28 mouse cellular contexts compared by ENCODE assay signal in genomic region chr17:28837840-28838239, GRCm38 (mm10). TPM values are rescaled to one million over a fixed set of nuclear protein-coding genes. Genes with fewer than 3 reads are reported as not detected.
DNase-seq lines count a peak whose midpoint lies in the region; ATAC-seq and TF ChIP-seq lines count a peak whose summit lies in the region.
"Had no signal": no experiment of that assay in that cellular context is flagged by ENCODE, and none has a peak within 500 bp of the region (broad histone marks: within the 10 kb centered on the region; RNA-seq: fewer than 3 reads in every experiment).

No protein-coding gene starts in this region.

- no peak for TF ChIP-seq EP300 in stomach, postnatal 0 days (optimal IDR thresholded peaks at IDR 0.05)

- no peak overlapping the region for H3K9ac ChIP-seq in stomach, embryonic 15.5 days
- no peak overlapping the region for H3K9ac ChIP-seq in stomach, postnatal 0 days (ENCODE audit: low read length)
- H3K9ac ChIP-seq in liver, embryonic 13.5 days = no peak overlapping the region; the same call in 1 of the 2 replicates
- H3K9ac ChIP-seq in liver, embryonic 16.5 days (ENCODE audit: low read depth, low read length) = no peak overlapping the region
- H3K9ac ChIP-seq: forebrain, embryonic 12.5 days; forebrain, embryonic 15.5 days; heart, embryonic 13.5 days; hindbrain, embryonic 13.5 days had no signal

- H3K27ac ChIP-seq in stomach, embryonic 15.5 days = no peak overlapping the region
- no peak overlapping the region for H3K27ac ChIP-seq in stomach, postnatal 0 days (replicated peaks)
- H3K27ac ChIP-seq in liver, embryonic 13.5 days = peak overlapping the region; percentile 54
- peak overlapping the region; percentile 25; the same call in 1 of the 2 replicates for H3K27ac ChIP-seq in liver, embryonic 16.5 days (ENCODE audit: low read length)
- H3K27ac ChIP-seq: forebrain, embryonic 12.5 days; forebrain, embryonic 15.5 days; heart, adult 2 months; heart, embryonic 10.5 days; heart, embryonic 13.5 days; hindbrain, embryonic 10.5 days; hindbrain, embryonic 13.5 days had no signal

- H3K4me2 ChIP-seq in stomach, embryonic 15.5 days = no peak overlapping the region
- H3K4me2 ChIP-seq in stomach, postnatal 0 days (replicated peaks; ENCODE audit: low read depth) = no peak overlapping the region
- no peak overlapping the region for H3K4me2 ChIP-seq in liver, embryonic 13.5 days
- H3K4me2 ChIP-seq in liver, embryonic 16.5 days (ENCODE audit: low read depth, low read length) = no peak overlapping the region
- H3K4me2 ChIP-seq: forebrain, embryonic 12.5 days; forebrain, embryonic 15.5 days; heart, embryonic 13.5 days; hindbrain, embryonic 13.5 days had no signal

- no peaks in the 10 kb centered on the region for H3K9me3 ChIP-seq in stomach, embryonic 15.5 days
- H3K9me3 ChIP-seq in stomach, postnatal 0 days (ENCODE audit: control insufficient read depth, low read length) = no peaks in the 10 kb centered on the region
- peaks cover 12% of the 10 kb centered on the region; the same call in 1 of the 2 replicates for H3K9me3 ChIP-seq in liver, embryonic 13.5 days (replicated peaks)
- H3K9me3 ChIP-seq in liver, embryonic 16.5 days (replicated peaks; ENCODE audit: control insufficient read depth, low read length) = no peaks in the 10 kb centered on the region
- H3K9me3 ChIP-seq: forebrain, embryonic 15.5 days; G1E; heart, embryonic 10.5 days; hindbrain, embryonic 13.5 days had no signal

- no peaks in the 10 kb centered on the region for H3K4me1 ChIP-seq in stomach, embryonic 15.5 days
- no peaks in the 10 kb centered on the region for H3K4me1 ChIP-seq in stomach, postnatal 0 days (replicated peaks; ENCODE audit: control insufficient read depth, insufficient read depth)
- H3K4me1 ChIP-seq in liver, embryonic 13.5 days (replicated peaks) = peaks cover 61% of the 10 kb centered on the region
- peaks cover 31% of the 10 kb centered on the region for H3K4me1 ChIP-seq in liver, embryonic 16.5 days (ENCODE audit: control insufficient read depth, low read depth, low read length)
- H3K4me1 ChIP-seq: forebrain, embryonic 12.5 days; forebrain, embryonic 15.5 days; hindbrain, embryonic 10.5 days; hindbrain, embryonic 13.5 days had no signal

- no peak for TF ChIP-seq CTCF in stomach, postnatal 0 days (IDR thresholded peaks at IDR 0.05; ENCODE audit: low read depth)

- DNase-seq in stomach, postnatal 0 days (ENCODE audit: low spot score) = no peak
- DNase-seq in liver, embryonic 13.5 days = no peak
- no peak for DNase-seq in frontal cortex, postnatal 10 days (ENCODE audit: low spot score in 2 of 2)
- DNase-seq in layer of hippocampus, adult 9-10 months (ENCODE audit: low spot score) = no peak
- DNase-seq in kidney, adult 11 months = no peak
- DNase-seq: adrenal gland, postnatal 10 days; adrenal gland, postnatal 36 days; B cell, adult 2 months; cerebellum, adult 18-20 months; cerebellum, adult 9-10 months; cerebellum, postnatal 14 days; gastrocnemius, postnatal 10 days; gastrocnemius, postnatal 36 days; heart, adult 2 months; heart, postnatal 36 days had no signal

- peaks cover 53% of the 10 kb centered on the region for H3K36me3 ChIP-seq in stomach, embryonic 15.5 days
- peaks cover 16% of the 10 kb centered on the region for H3K36me3 ChIP-seq in stomach, postnatal 0 days (ENCODE audit: control insufficient read depth, insufficient read depth, low read length)
- peaks cover 82% of the 10 kb centered on the region for H3K36me3 ChIP-seq in liver, embryonic 13.5 days
- H3K36me3 ChIP-seq in liver, embryonic 16.5 days (ENCODE audit: control insufficient read depth, insufficient read depth) = peaks cover 65% of the 10 kb centered on the region

- WGBS in stomach, embryonic 15.5 days = 90% methylated on average over 7 of the region's 7 CpGs
- WGBS in stomach, postnatal 0 days = 85% methylated on average over 7 of the region's 7 CpGs
- WGBS in liver, embryonic 13.5 days (ENCODE audit: insufficient replicate concordance) = 60% methylated on average over 7 of the region's 7 CpGs
- WGBS in liver, embryonic 16.5 days (ENCODE audit: insufficient replicate concordance) = 51% methylated on average over 7 of the region's 7 CpGs

- H3K4me3 ChIP-seq in stomach, embryonic 15.5 days (replicated peaks) = no peak overlapping the region
- H3K4me3 ChIP-seq in stomach, postnatal 0 days (ENCODE audit: low read depth, low read length) = no peak overlapping the region
- H3K4me3 ChIP-seq in liver, embryonic 13.5 days (replicated peaks) = no peak overlapping the region
- no peak overlapping the region for H3K4me3 ChIP-seq in liver, embryonic 16.5 days (ENCODE audit: low read depth, low read length)
- H3K4me3 ChIP-seq: forebrain, embryonic 12.5 days; forebrain, embryonic 15.5 days; heart, adult 2 months; heart, embryonic 10.5 days; heart, embryonic 13.5 days; hindbrain, embryonic 10.5 days; hindbrain, embryonic 13.5 days had no signal

- ATAC-seq in stomach, embryonic 15.5 days (ENCODE audit: insufficient read depth, low FRiP score, low read depth) = 0 out of 2 replicates have a peak, but pooled peaks have one; percentile 50
- ATAC-seq in stomach, postnatal 0 days (ENCODE audit: low FRiP score, low TSS enrichment) = no peak
- ATAC-seq in liver, embryonic 13.5 days (ENCODE audit: low read depth) = 0 out of 2 replicates have a peak, but pooled peaks have one; percentile 30
- peak; percentile 42; the same call in 1 of the 2 replicates for ATAC-seq in liver, embryonic 16.5 days (ENCODE audit: low read depth)
- ATAC-seq: forebrain, embryonic 15.5 days; hindbrain, embryonic 16.5 days; Patski had no signal

- no peaks in the 10 kb centered on the region for H3K27me3 ChIP-seq in stomach, embryonic 15.5 days (replicated peaks)
- H3K27me3 ChIP-seq in stomach, postnatal 0 days (ENCODE audit: control insufficient read depth, insufficient read depth, low read length) = no peaks in the 10 kb centered on the region
- no peaks in the 10 kb centered on the region for H3K27me3 ChIP-seq in liver, embryonic 13.5 days
- no peaks in the 10 kb centered on the region for H3K27me3 ChIP-seq in liver, embryonic 16.5 days (ENCODE audit: control insufficient read depth, insufficient read depth, low read depth, low read length)
- H3K27me3 ChIP-seq: CH12.LX; forebrain, embryonic 12.5 days; forebrain, embryonic 15.5 days; heart, embryonic 13.5 days; hindbrain, embryonic 13.5 days; Patski had no signal

RNA-seq across cellular contexts. Expression of gene Pnpla1, which starts 20.4 kb away (rescaled TPM):
- polyA plus RNA-seq in stomach, embryonic 15.5 days (2015; fragmentation: Nextera tagmentation; extraction: Ambion mirVana) = 0.32 and 0.50 TPM in 2 replicates
- 12.7 TPM in 2 replicates for polyA plus RNA-seq in stomach, postnatal 0 days (2015; fragmentation: Nextera tagmentation; extraction: Ambion mirVana)
- polyA plus RNA-seq in liver, embryonic 13.5 days (2015; fragmentation: Nextera tagmentation; extraction: Ambion mirVana) = not detected in 2 replicates
- polyA plus RNA-seq in liver, embryonic 16.5 days (2015; fragmentation: Nextera tagmentation; extraction: Ambion mirVana) = 0.08 and 0.12 TPM in 2 replicates
- polyA plus RNA-seq: embryonic facial prominence, embryonic 11.5 days; forebrain, embryonic 12.5 days; forebrain, embryonic 15.5 days; G1E; heart, embryonic 10.5 days; heart, embryonic 13.5 days; hindbrain, embryonic 10.5 days; hindbrain, embryonic 13.5 days; hindbrain, embryonic 16.5 days; Patski had no signal

RNA-seq across cellular contexts. Expression of gene Brpf3, which starts 37.0 kb away (rescaled TPM):
- 14.5 and 15.1 TPM in 2 replicates for polyA plus RNA-seq in stomach, embryonic 15.5 days (2015; fragmentation: Nextera tagmentation; extraction: Ambion mirVana)
- 5.2 and 5.7 TPM in 2 replicates for polyA plus RNA-seq in stomach, postnatal 0 days (2015; fragmentation: Nextera tagmentation; extraction: Ambion mirVana)
- polyA plus RNA-seq in liver, embryonic 13.5 days (2015; fragmentation: Nextera tagmentation; extraction: Ambion mirVana) = 61.8 and 69.9 TPM in 2 replicates
- 66.7 and 67.1 TPM in 2 replicates for polyA plus RNA-seq in liver, embryonic 16.5 days (2015; fragmentation: Nextera tagmentation; extraction: Ambion mirVana)

Comparison
In these comparisons a context has a peak if more than half of its experiments do, and no peak if none do; other contexts are left out.
1. H3K27ac ChIP-seq: peak in liver, embryonic 13.5 days (single experiment) and liver, embryonic 16.5 days (single experiment); none in stomach, embryonic 15.5 days (single experiment) and stomach, postnatal 0 days (single experiment).